Comparison of ENCODE assay signal across 8 mouse cellular contexts in genomic region chr1:155091374-155091841, GRCm38 (mm10). TPM values are rescaled to one million over a fixed set of nuclear protein-coding genes. Genes with fewer than 3 reads are reported as not detected.
DNase-seq lines count a peak whose midpoint lies in the region; ATAC-seq and TF ChIP-seq lines count a peak whose summit lies in the region.

No protein-coding gene starts in this region.

- no peaks in the 10 kb centered on the region for H3K36me3 ChIP-seq in midbrain, postnatal 0 days (ENCODE audit: insufficient read depth, low read length)
- no peaks in the 10 kb centered on the region for H3K36me3 ChIP-seq in midbrain, embryonic 14.5 days (ENCODE audit: control insufficient read depth, insufficient read depth, low read length)
- no peaks in the 10 kb centered on the region for H3K36me3 ChIP-seq in intestine, embryonic 14.5 days (ENCODE audit: control insufficient read depth, insufficient read depth, low read length)
- H3K36me3 ChIP-seq in midbrain, embryonic 11.5 days (ENCODE audit: control insufficient read depth, insufficient read depth, low read length) = no peaks in the 10 kb centered on the region

- H3K4me1 ChIP-seq in midbrain, postnatal 0 days (ENCODE audit: insufficient read depth, low read length) = peaks cover 29% of the 10 kb centered on the region
- H3K4me1 ChIP-seq in midbrain, embryonic 14.5 days (ENCODE audit: control insufficient read depth, insufficient read depth, low read length) = peaks cover 32% of the 10 kb centered on the region
- peaks cover 55% of the 10 kb centered on the region for H3K4me1 ChIP-seq in intestine, embryonic 14.5 days (replicated peaks; ENCODE audit: control insufficient read depth, insufficient read depth, low read length)
- peaks cover 18% of the 10 kb centered on the region for H3K4me1 ChIP-seq in midbrain, embryonic 11.5 days (ENCODE audit: control insufficient read depth, insufficient read depth, low read length)

- no peaks in the 10 kb centered on the region for H3K27me3 ChIP-seq in midbrain, postnatal 0 days (ENCODE audit: insufficient read depth, low read length)
- no peaks in the 10 kb centered on the region for H3K27me3 ChIP-seq in midbrain, embryonic 14.5 days (ENCODE audit: control insufficient read depth, insufficient read depth, low read length)
- no peaks in the 10 kb centered on the region for H3K27me3 ChIP-seq in intestine, embryonic 14.5 days (replicated peaks; ENCODE audit: control insufficient read depth, insufficient read depth, low read length)
- H3K27me3 ChIP-seq in midbrain, embryonic 11.5 days (ENCODE audit: control insufficient read depth, insufficient read depth, low read length) = no peaks in the 10 kb centered on the region; the same call in 1 of the 2 replicates

- no peak for ATAC-seq in midbrain, postnatal 0 days (ENCODE audit: low FRiP score)
- ATAC-seq in midbrain, embryonic 14.5 days (ENCODE audit: low FRiP score, low TSS enrichment) = no peak
- ATAC-seq in intestine, embryonic 14.5 days (replicated peaks; ENCODE audit: low FRiP score, low TSS enrichment, low read depth) = no peak
- no peak for ATAC-seq in midbrain, embryonic 11.5 days (ENCODE audit: low FRiP score)

- H3K9ac ChIP-seq in midbrain, postnatal 0 days (replicated peaks; ENCODE audit: low read length, poor library complexity, severe bottlenecking) = no peak overlapping the region
- no peak overlapping the region for H3K9ac ChIP-seq in midbrain, embryonic 14.5 days (replicated peaks; ENCODE audit: low read length)
- no peak overlapping the region for H3K9ac ChIP-seq in intestine, embryonic 14.5 days (ENCODE audit: low read length)
- no peak overlapping the region for H3K9ac ChIP-seq in midbrain, embryonic 11.5 days (ENCODE audit: low read length)

- WGBS in midbrain, postnatal 0 days = 84% methylated on average over 7 of the region's 7 CpGs
- 81% methylated on average over 7 of the region's 7 CpGs for WGBS in midbrain, embryonic 14.5 days
- WGBS in intestine, embryonic 14.5 days = 70% methylated on average over 7 of the region's 7 CpGs
- 84% methylated on average over 7 of the region's 7 CpGs for WGBS in midbrain, embryonic 11.5 days

- no peaks in the 10 kb centered on the region for H3K9me3 ChIP-seq in midbrain, postnatal 0 days (ENCODE audit: low read length)
- H3K9me3 ChIP-seq in midbrain, embryonic 14.5 days (ENCODE audit: control insufficient read depth, low read length) = no peaks in the 10 kb centered on the region
- H3K9me3 ChIP-seq in intestine, embryonic 14.5 days (ENCODE audit: control insufficient read depth, low read length) = no peaks in the 10 kb centered on the region
- H3K9me3 ChIP-seq in midbrain, embryonic 11.5 days (ENCODE audit: control insufficient read depth, low read length) = no peaks in the 10 kb centered on the region

- no peak overlapping the region for H3K4me3 ChIP-seq in midbrain, postnatal 0 days (ENCODE audit: low read depth, low read length)
- H3K4me3 ChIP-seq in midbrain, embryonic 14.5 days (replicated peaks; ENCODE audit: low read depth, low read length) = no peak overlapping the region
- no peak overlapping the region for H3K4me3 ChIP-seq in intestine, embryonic 14.5 days (ENCODE audit: low read depth, low read length)
- no peak overlapping the region for H3K4me3 ChIP-seq in midbrain, embryonic 11.5 days (ENCODE audit: low read depth, low read length)

- DNase-seq in frontal cortex, adult 2 months (ENCODE audit: extremely low spot score in 1 of 2, low spot score in 1 of 2) = peak; percentile 63 to 76
- no peak for DNase-seq in frontal cortex, postnatal 10 days (ENCODE audit: low spot score in 2 of 2)
- no peak for DNase-seq in midbrain, postnatal 0 days (ENCODE audit: low spot score)
- no peak for DNase-seq in midbrain, embryonic 14.5 days
- no peak for DNase-seq in intestine, embryonic 14.5 days (ENCODE audit: low spot score)
- peak; percentile 35 for DNase-seq in retina, embryonic 14.5 days (ENCODE audit: low spot score)
- no peak for DNase-seq in ovary, adult 18-20 months (ENCODE audit: low spot score)
- DNase-seq in midbrain, embryonic 11.5 days (ENCODE audit: low spot score, missing footprints) = no peak

- 0 out of 2 replicates have a peak overlapping the region, but pooled peaks have one; percentile 47 for H3K27ac ChIP-seq in midbrain, postnatal 0 days (ENCODE audit: low read depth, low read length)
- no peak overlapping the region for H3K27ac ChIP-seq in midbrain, embryonic 14.5 days (replicated peaks; ENCODE audit: low read depth, low read length)
- H3K27ac ChIP-seq in intestine, embryonic 14.5 days (ENCODE audit: low read depth) = peak overlapping the region; percentile 62; the same call in 1 of the 2 replicates
- H3K27ac ChIP-seq in midbrain, embryonic 11.5 days (ENCODE audit: low read depth, low read length) = no peak overlapping the region

- no peak overlapping the region for H3K4me2 ChIP-seq in midbrain, postnatal 0 days (ENCODE audit: low read depth, low read length, poor library complexity, severe bottlenecking)
- no peak overlapping the region for H3K4me2 ChIP-seq in midbrain, embryonic 14.5 days (ENCODE audit: low read length)
- no peak overlapping the region for H3K4me2 ChIP-seq in intestine, embryonic 14.5 days (ENCODE audit: low read length)
- H3K4me2 ChIP-seq in midbrain, embryonic 11.5 days = no peak overlapping the region

- no peak for TF ChIP-seq CTCF in midbrain, postnatal 0 days (IDR thresholded peaks at IDR 0.05)

RNA-seq across cellular contexts. Expression of gene Ier5, which starts 8.0 kb away (rescaled TPM):
- polyA plus RNA-seq in frontal cortex, adult 2 months (2012; rRNA removed) = 33.2 and 37.6 TPM in 2 replicates
- 30.1 and 44.2 TPM in 2 replicates for total RNA-seq in midbrain, postnatal 0 days (2014; rRNA removed)
- polyA plus RNA-seq in midbrain, postnatal 0 days (2015; fragmentation: Nextera tagmentation; extraction: Ambion mirVana) = 3.9 and 4.0 TPM in 2 replicates
- 13.4 TPM in 2 replicates for polyA plus RNA-seq in midbrain, embryonic 14.5 days (2014; fragmentation: Nextera tagmentation; extraction: Ambion mirVana)
- polyA plus RNA-seq in intestine, embryonic 14.5 days (2014; fragmentation: Nextera tagmentation; extraction: Ambion mirVana) = 6.0 and 6.7 TPM in 2 replicates
- 12.4 and 13.5 TPM in 2 replicates for polyA plus RNA-seq in midbrain, embryonic 11.5 days (2014; fragmentation: Nextera tagmentation; extraction: Ambion mirVana)

RNA-seq across cellular contexts. Expression of gene Mr1, which starts 55.2 kb away (rescaled TPM):
- 5.2 and 6.3 TPM in 2 replicates for polyA plus RNA-seq in frontal cortex, adult 2 months (2012; rRNA removed)
- 2.9 and 5.1 TPM in 2 replicates for total RNA-seq in midbrain, postnatal 0 days (2014; rRNA removed)
- polyA plus RNA-seq in midbrain, postnatal 0 days (2015; fragmentation: Nextera tagmentation; extraction: Ambion mirVana) = 1.8 and 2.6 TPM in 2 replicates
- polyA plus RNA-seq in midbrain, embryonic 14.5 days (2014; fragmentation: Nextera tagmentation; extraction: Ambion mirVana) = 0.47 and 1.1 TPM in 2 replicates
- 6.3 and 6.8 TPM in 2 replicates for polyA plus RNA-seq in intestine, embryonic 14.5 days (2014; fragmentation: Nextera tagmentation; extraction: Ambion mirVana)
- 0.41 and 0.49 TPM in 2 replicates for polyA plus RNA-seq in midbrain, embryonic 11.5 days (2014; fragmentation: Nextera tagmentation; extraction: Ambion mirVana)

Comparison
In these comparisons a context has a peak if more than half of its experiments do, and no peak if none do; other contexts are left out.
1. DNase-seq: peak in frontal cortex, adult 2 months (2 of 2) and retina, embryonic 14.5 days (single experiment); none in frontal cortex, postnatal 10 days (0 of 2), midbrain, postnatal 0 days (single experiment), midbrain, embryonic 14.5 days (single experiment), intestine, embryonic 14.5 days (single experiment), ovary, adult 18-20 months (single experiment) and midbrain, embryonic 11.5 days (single experiment).
2. H3K27ac ChIP-seq: peak in midbrain, postnatal 0 days (single experiment) and intestine, embryonic 14.5 days (single experiment); none in midbrain, embryonic 14.5 days (single experiment) and midbrain, embryonic 11.5 days (single experiment).